Mouse (Mus musculus) limb, embryonic 14.5 days (tissue): ENCODE data around the gene Loxl3. TPM values are rescaled to one million over a fixed set of nuclear protein-coding genes. Genes with fewer than 3 reads are reported as not detected.

Experiments
- ATAC-seq: fragments of 200-750 bp; cut with Nextera tagmentation; 2 replicates; pipeline ENCODE4 v1.8.0; 2017; ENCODE audit warnings: low read depth, moderate number of reproducible peaks, moderate TSS enrichment; ENCODE audit not compliant: low FRiP score
- DNase-seq: peaks from one replicate; pipeline ENCODE4 v3.0.0-alpha.2; 2015; ENCODE audit warnings: low spot score
- H3K27ac ChIP-seq: fragments of 300-500 bp; sonication (generic); replicated peaks from 2 replicates; pipeline ENCODE4 v1.5.1; 2014; ENCODE audit warnings: low read depth, mild to moderate bottlenecking, low read length, moderate library complexity, mixed read lengths
- H3K27me3 ChIP-seq: fragments of 300-500 bp; sonication (generic); 2 replicates; pipeline ENCODE4 v1.6.1; 2014; ENCODE audit warnings: low read length, mixed read lengths; ENCODE audit not compliant: control insufficient read depth, insufficient read depth
- H3K36me3 ChIP-seq: fragments of 300-500 bp; sonication (generic); 2 replicates; pipeline ENCODE4 v1.6.1; 2014; ENCODE audit warnings: mild to moderate bottlenecking, low read length, moderate library complexity, mixed read lengths; ENCODE audit not compliant: control insufficient read depth, insufficient read depth
- H3K4me1 ChIP-seq: fragments of 300-500 bp; sonication (generic); 2 replicates; pipeline ENCODE4 v1.6.1; 2014; ENCODE audit warnings: antibody characterized with exemption, low read length, mixed read lengths; ENCODE audit not compliant: control insufficient read depth, insufficient read depth
- H3K4me2 ChIP-seq: fragments of 300-500 bp; sonication (generic); replicated peaks from 2 replicates; pipeline ENCODE4 v1.6.1; 2014; ENCODE audit warnings: low read depth, mild to moderate bottlenecking, low read length, moderate library complexity; ENCODE audit not compliant: severe bottlenecking
- H3K4me3 ChIP-seq: fragments of 300-500 bp; sonication (generic); replicated peaks from 2 replicates; pipeline ENCODE4 v1.5.1; 2014; ENCODE audit warnings: low read length
- H3K9ac ChIP-seq: fragments of 300-500 bp; sonication (generic); 2 replicates; pipeline ENCODE4 v1.6.1; 2014; ENCODE audit warnings: mild to moderate bottlenecking, low read depth, low read length, moderate library complexity; ENCODE audit not compliant: severe bottlenecking
- H3K9me3 ChIP-seq: fragments of 300-500 bp; sonication (generic); 2 replicates; pipeline ENCODE4 v1.6.1; 2016; ENCODE audit warnings: low read length; ENCODE audit not compliant: control insufficient read depth
- POLR2A ChIP-seq: fragments of 200-500 bp; IDR thresholded peaks from 2 replicates; pipeline ENCODE4 v1.8.0; 2012; ENCODE audit warnings: inconsistent platforms, mild to moderate bottlenecking, moderate library complexity, borderline replicate concordance; ENCODE audit not compliant: insufficient read depth, insufficient read length; ENCODE audit errors: extremely low read depth
- WGBS: fragments of 180-500 bp; shearing (Covaris S2); extraction: QIAGEN DNeasy Blood & Tissue Kit; methylation state at CpG from one replicate; pipeline ENCODE4 v1.1.7; 2014; 5-methylcytosine and 5-hydroxymethylcytosine counted together
- polyA plus RNA-seq, 2 experiments: library from polyadenylated mRNA; depleted of rRNA in 1 of 2; stranded (reverse) in 1 of 2; unstranded in 1 of 2; fragments of >200 nt; fragmentation: Nextera tagmentation in 1 of 2; extraction: Ambion mirVana in 1 of 2; gene quantifications; 2 replicates each; pipeline versions ENCODE4 v1.2.1 to v1.2.3; 2012 to 2014

Gene Loxl3
- polyA plus RNA-seq (2012; rRNA removed) (55.6 and 58.6 TPM in 2 replicates), polyA plus RNA-seq (2014; fragmentation: Nextera tagmentation; extraction: Ambion mirVana) (24.1 and 26.0 TPM in 2 replicates)

DNA sequence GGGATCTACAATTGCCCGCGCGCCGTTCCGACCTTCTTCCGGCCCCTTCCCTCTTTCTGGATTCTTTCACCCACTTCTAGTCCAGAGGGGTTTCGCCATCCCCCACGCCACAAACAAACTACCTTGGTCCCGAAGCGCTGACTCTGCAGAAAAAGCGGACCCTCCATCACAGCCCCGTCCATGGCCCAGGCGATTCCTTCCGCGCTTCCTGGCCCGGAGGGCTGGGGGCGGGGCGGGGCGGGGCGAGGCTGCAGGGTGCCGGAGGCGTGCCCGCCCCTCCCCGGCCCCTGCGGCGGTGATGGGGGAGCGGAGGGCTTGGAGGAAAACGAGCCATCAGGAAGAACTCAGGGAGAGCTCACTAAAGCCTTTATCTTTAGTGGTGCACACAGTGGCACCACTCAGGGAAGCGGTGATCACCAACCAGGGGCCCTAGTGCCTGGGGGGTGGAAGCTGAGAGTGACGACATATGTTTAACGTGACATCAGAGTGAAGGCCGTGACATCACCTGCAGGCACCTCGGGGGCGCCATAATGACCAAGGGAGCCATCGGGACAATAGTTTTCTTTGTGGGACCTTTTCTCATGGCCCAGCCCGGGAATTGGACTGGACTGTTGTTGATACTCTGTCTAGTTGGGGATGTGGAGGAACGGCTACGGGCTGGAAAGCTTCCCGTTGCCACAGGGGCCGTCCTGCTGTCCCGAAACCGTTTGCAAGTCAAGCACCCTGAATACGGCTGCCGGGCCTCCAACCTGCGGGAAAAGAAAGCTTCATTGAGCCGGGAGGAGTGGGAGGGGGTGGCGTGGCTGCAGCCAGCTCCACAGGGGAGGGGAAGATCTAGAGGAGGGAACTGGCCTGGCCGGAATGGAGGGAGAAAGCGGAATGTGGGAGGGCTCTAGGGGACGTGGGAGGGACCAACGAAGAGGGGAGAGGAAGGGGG, at the start of gene Loxl3, which contains the start of gene Dok1:
Gene Loxl3, plus strand, starts transcription at position 925 of the 937 bp plus-strand sequence.
Gene Dok1, minus strand, starts transcription at position 223 of the 937 bp plus-strand sequence.
- Histone ChIP-seq H3K27me3 (peaks cover 7% of the 10 kb centered on the region; the same call in 1 of the 2 replicates), H3K4me2 (peak within 1 kb of the TSS; percentile 80), H3K4me1 (peaks cover 21% of the 10 kb centered on the region), H3K9me3 (no peaks in the 10 kb centered on the region), H3K4me3 (peak within 1 kb of the TSS; percentile 64), H3K36me3 (peaks cover 3% of the 10 kb centered on the region), H3K27ac (peak within 1 kb of the TSS; percentile 91), H3K9ac (peak within 1 kb of the TSS; percentile 55)
- ATAC-seq (peak; percentile 86), DNase-seq (peak; percentile 84)
- under 1% methylated on average over 43 of the region's 51 CpGs for WGBS
- TF ChIP-seq POLR2A: 0 out of 2 replicates have a peak, but pooled peaks have one; percentile 10

- ATAC-seq (peak; percentile 41; the same call in 1 of the 2 replicates), DNase-seq (peak; percentile 60)
- H3K9me3 ChIP-seq: no peaks in the 10 kb centered on the region
- peak overlapping the region; percentile 16; the same call in 1 of the 2 replicates for H3K4me2 ChIP-seq
- no peaks in the 10 kb centered on the region for H3K27me3 ChIP-seq
- peaks cover 7% of the 10 kb centered on the region; the same call in 1 of the 2 replicates for H3K4me1 ChIP-seq
- H3K4me3 ChIP-seq: no peak overlapping the region
- no peak overlapping the region for H3K27ac ChIP-seq
- H3K9ac ChIP-seq: no peak overlapping the region
- 8% methylated on average over 9 of the region's 9 CpGs for WGBS
- TF ChIP-seq POLR2A: no peak
- H3K36me3 ChIP-seq: no peaks in the 10 kb centered on the region
Measured at GRCm38 (mm10) chr6:82987411-82987971, 46.5 kb upstream of the Loxl3 start.

DNA sequence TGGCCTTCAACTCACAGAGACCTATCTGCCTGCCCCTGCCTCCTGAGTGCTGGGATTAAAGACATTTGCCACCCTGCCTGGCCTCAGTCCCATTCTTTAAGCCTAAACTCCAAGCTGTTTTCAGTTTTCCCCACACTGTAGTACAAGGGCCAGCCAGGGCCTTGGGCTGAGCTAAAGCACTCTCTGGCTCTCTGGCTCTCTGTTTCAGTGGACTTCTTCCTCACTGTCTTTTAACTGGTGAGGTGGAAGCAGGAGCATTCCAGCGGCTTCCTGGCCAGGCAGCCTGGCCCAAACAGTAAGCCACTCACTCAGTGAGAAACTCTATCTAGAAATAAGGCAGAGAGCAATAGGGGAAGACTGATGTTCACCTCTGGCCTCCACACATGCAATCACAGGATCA, 40.3 kb upstream of the Loxl3 start:
- Histone ChIP-seq H3K9ac (no peak overlapping the region), H3K4me3 (no peak overlapping the region), H3K27me3 (no peaks in the 10 kb centered on the region), H3K9me3 (no peaks in the 10 kb centered on the region; the same call in 1 of the 2 replicates), H3K4me1 (0 out of 2 replicates have a peak, but pooled peaks cover 3% of the 10 kb centered on the region), H3K36me3 (no peaks in the 10 kb centered on the region), H3K4me2 (no peak overlapping the region), H3K27ac (no peak overlapping the region)
- ATAC-seq (no peak), DNase-seq (no peak)
- 46% methylated on average over 1 of the region's 1 CpGs for WGBS
- TF ChIP-seq POLR2A: no peak

DNA sequence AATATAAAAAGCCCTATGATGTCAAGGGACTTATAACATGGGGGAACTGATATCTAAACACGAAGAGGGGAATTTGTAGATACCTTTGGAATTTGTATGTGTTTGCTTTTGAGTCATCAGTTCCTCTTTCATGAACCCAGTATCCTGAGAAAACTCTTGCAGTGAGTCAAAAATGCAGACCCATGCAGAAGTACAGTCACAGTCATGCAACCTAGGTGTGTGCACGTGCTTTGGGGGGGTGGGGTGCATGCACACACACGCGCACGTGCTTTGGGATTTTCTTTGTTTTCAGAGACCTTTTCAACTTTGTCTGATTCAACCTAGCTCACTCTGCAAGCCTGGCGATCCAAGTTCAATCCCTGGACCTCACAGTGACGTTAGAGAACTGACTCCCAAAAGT, 39.6 kb upstream of the Loxl3 start:
- WGBS: 71% methylated on average over 7 of the region's 7 CpGs

DNA sequence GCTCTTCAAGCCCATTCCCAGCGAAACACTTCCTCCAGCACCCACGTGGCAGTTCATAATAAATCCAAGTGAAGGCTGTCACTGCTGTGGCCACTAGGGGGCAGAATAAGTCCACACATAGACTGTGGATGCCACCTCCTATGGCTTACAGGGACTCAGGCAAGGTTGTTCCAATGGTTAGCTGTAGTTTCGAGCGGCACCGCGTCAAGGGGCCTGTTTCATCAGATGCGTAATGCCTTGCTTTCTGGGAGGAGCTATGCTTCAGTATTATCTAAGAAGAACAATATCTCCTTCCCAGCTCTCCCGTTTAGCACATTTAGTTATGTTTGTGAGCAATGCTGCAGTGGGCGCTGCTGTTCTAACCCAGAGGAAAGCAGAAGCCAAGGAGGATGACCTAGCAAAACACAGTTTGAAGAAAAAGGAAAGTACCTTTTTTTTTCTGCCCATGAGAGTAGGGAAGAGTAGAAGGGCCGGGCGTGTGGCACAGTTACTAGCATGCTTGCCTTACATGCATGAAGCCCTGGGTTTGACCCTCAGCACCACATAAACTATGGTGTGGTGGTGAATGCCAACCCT, 37.1 kb upstream of the Loxl3 start:
- 11% methylated on average over 11 of the region's 11 CpGs for WGBS
- DNase-seq (peak; percentile 95), ATAC-seq (peak; percentile 93)
- peak; percentile 25; the same call in 1 of the 2 replicates for TF ChIP-seq POLR2A
- 0 out of 2 replicates have a peak, but pooled peaks cover 3% of the 10 kb centered on the region for H3K4me1 ChIP-seq
- H3K4me2 ChIP-seq: peak overlapping the region; percentile 39
- 0 out of 2 replicates have a peak overlapping the region, but pooled peaks have one; percentile 5 for H3K9ac ChIP-seq
- no peaks in the 10 kb centered on the region for H3K36me3 ChIP-seq
- H3K27me3 ChIP-seq: no peaks in the 10 kb centered on the region
- H3K9me3 ChIP-seq: no peaks in the 10 kb centered on the region; the same call in 1 of the 2 replicates
- H3K4me3 ChIP-seq: no peak overlapping the region
- H3K27ac ChIP-seq: no peak overlapping the region

More for the DNA sequence above, 39.6 kb upstream of the Loxl3 start:
- H3K4me3 ChIP-seq: no peak overlapping the region
- H3K4me2 ChIP-seq: no peak overlapping the region
- no peak overlapping the region for H3K27ac ChIP-seq
- no peak overlapping the region for H3K9ac ChIP-seq
- H3K36me3 ChIP-seq: no peaks in the 10 kb centered on the region
- H3K27me3 ChIP-seq: no peaks in the 10 kb centered on the region
- 0 out of 2 replicates have a peak, but pooled peaks cover 3% of the 10 kb centered on the region for H3K4me1 ChIP-seq
- no peak for TF ChIP-seq POLR2A
- DNase-seq (no peak), ATAC-seq (no peak)
- H3K9me3 ChIP-seq: no peaks in the 10 kb centered on the region; the same call in 1 of the 2 replicates
